Mouse (Mus musculus) liver, postnatal 0 days (tissue): Measurements from ENCODE around the gene Cox8c.

Experiments
- CTCF ChIP-seq: sonication (generic); IDR thresholded peaks from 2 replicates; pipeline ENCODE4 v1.5.1; 2016; ENCODE audit warnings: antibody characterized with exemption, low read depth
- EP300 ChIP-seq: IDR thresholded peaks from 2 replicates; pipeline ENCODE4 v1.6.1; 2016; ENCODE audit warnings: antibody characterized with exemption, low read depth, mild to moderate bottlenecking

DNA sequence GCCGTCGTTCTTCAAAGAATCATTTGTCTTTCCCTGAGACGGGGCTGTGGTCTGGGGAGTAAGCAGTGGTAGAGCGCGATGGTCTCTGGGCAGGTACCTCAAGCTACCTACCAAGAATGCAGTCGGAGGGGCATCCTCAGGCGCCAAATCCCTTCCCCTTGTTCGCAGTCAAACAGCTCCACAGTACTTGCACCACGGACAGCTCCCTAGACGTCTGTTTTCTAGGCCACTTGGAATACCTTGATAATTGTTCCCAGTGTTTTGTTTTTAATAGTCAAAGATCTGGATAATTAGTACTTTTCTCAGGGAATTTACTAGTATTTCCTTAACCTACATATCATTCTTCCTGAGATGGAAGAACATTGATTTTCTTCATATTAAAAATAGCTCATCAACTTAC, 48.7 kb downstream of the Cox8c start:
- TF ChIP-seq CTCF (no peak), EP300 (no peak)
